Mouse (Mus musculus) layer of hippocampus, postnatal 14 days (tissue): ENCODE measurements around the gene Zfp719. TPM values are rescaled to one million over a fixed set of nuclear protein-coding genes. Genes with fewer than 3 reads are reported as not detected.

Source experiments
- DNase-seq, 2 experiments: peaks; one replicate each; pipeline ENCODE4 v3.0.0; 2021 to 2022; ENCODE audit warnings: low spot score in 2 of 2, mixed read lengths in 1 of 2
- long read RNA-seq, 2 experiments: library from polyadenylated mRNA; stranded (forward); transcript quantifications; one replicate each; pipeline ENCODE4 v2.0.0; 2021
- total RNA-seq, 2 experiments: library from RNA; stranded (reverse); gene quantifications; 2 replicates each; pipeline ENCODE4 v1.2.3; 2021

The Zfp719 gene
- total RNA-seq = 10 to 100 TPM; 20.5 to 25.1 TPM
- long read RNA-seq, experiment 1, full-length matches to known transcripts = 6 of 12 reads
- long read RNA-seq, experiment 1, partial matches to known transcripts = 2 of 12 reads
- long read RNA-seq, experiment 1, other reads (novel, unspliced or antisense) = 4 of 12 reads
- long read RNA-seq, experiment 2, full-length matches to known transcripts = 13 of 16 reads
- long read RNA-seq, experiment 2, partial matches to known transcripts = 1 of 16 reads
- long read RNA-seq, experiment 2, other reads (novel, unspliced or antisense) = 2 of 16 reads

DNA sequence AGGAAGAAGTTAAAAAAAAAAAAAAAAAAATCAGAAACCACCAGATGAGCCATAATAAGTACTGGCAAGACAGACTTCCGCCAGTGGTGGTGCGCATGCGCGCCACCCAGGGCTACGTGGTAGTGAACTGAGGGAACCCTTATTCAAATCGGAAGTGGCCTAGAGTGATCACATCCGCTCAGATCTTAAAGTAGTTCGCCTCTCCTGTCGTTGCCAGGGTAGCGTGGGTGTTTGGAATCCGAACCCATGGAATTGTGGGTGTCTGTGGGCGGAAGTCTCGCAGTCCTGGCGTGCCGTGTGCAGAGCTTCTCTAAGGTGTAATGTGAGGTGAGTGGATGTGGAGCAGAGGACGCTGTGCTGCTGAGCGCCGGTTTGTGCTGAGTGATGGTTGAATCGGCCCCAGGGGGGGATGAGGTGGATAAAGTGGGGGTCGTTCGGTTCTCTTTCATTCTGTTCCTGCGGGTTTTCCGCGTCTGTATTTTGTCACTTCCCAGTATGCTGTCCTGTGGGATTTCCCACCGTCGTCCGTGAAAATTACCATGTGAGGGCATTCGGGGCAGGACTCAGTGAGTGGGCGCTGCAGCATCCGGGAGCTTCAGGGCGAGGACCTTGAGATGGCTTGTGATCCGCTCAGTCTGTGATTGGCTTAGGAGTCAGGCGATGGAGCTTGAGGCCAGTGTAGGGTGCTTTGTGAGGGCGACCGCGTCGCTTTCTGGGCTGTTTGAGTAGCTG is at the start of gene Zfp719:
Gene Zfp719 (plus strand): TSS at position 171 of the 732 bp plus-strand sequence.
- peak; percentile 84 to 96 for DNase-seq

DNA sequence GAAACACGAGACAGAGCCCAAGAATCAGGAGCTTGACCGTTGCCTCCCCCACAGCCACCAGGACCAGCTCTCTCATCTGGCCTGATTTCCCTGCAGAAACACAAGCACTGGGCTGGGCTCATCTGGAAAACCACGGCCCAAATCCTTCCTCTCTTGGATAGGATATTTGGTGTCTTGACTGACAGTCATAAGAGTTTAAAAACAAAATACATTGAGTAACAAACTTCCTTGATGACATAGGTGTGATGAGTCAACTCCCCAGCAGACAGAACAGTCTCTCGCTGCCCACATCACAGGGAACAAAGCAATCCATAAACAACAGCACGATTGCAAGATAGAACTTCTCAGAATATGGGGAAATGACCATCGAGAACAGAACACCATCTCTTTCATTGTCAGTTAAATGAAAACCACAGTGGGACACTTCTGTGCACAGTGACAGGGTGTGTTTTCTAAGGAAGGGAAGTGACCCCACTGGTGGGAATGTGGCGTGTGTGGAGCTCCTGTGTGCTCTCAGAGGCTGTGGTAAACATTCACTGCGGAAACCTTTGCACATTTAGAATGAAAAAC is 49.1 kb upstream of the Zfp719 start:
- DNase-seq = no peak

DNA sequence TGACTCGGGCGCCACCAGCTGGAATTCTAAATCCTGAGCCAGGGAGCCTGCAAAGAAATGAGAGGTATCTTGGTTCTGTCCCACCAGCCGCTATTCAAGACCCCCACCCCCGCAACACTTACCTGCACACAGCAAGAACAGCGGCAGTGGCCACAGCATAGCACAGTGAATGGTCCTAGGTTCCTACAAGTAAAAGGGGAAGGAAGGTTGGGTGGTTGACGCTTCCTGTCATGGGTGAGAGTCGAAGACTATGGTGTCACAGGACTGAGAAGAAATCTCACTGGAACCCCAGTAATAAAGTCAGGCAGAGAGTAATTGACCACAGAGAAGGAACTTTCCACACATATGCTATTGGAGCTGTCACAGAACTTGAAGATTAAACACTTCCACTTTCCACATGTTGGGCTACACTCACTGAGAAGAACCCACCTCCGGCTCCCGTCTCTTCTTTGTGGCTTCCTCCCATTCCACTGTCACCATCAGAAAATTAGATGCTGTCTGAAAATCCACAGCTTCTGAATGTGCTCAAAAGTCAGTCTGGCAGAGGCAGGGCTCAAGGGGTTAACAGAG is 46.4 kb upstream of the Zfp719 start:
- DNase-seq = no peak

DNA sequence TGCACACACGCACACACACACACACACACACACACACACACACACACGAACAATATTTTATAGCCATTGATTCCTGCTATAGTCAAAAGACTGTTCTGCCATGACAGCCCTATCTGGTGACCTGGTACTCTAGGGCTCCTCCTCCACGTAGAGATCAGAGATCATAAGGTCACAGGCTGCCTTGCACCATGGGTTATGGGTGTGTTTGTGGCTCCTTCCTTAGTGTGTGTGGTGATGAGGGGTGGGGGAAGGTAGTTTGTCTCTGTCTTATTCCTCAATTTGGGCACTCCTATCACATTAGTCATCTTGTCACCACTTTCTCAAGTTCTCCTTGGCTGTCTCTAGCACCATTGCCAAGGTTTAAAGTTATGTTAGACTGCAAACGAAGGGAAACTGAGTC is 40.9 kb upstream of the Zfp719 start:
- DNase-seq = no peak

DNA sequence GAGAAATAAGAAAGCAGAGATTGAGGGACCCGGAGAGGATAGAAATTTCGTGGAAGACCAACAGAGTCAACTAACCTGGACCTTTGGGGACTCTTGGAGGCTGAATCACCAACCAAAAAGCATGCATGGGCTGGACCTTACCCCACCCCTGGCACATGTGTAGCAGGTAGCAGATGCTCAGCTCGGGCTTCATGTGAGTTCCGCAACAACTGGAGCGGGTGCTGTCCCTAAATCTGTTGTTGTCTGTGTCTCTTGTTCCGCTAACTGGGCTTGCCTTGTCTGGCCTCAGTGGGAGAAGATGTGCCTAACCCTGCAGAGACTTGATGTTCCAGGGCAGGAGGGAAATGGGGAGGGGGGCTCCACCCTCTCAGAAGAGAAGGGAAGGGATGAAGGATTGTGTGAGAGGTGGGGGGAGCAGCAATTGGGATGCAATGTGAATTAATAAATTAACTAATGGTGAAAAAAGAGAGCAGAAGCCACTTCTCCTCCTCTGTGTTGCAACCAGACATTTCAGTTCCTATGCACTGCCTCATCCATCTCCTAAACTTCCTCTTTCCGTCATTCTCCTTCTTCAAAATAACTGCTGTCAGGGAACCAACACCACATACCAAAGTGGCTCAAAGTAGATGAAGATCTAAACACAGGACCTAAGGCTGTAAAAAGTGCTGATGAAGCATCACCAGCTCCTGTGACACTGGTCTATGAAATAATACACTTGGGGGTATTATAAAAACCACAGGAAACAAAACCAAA is 35.0 kb upstream of the Zfp719 start, which contains the start of gene Cd33:
Gene Cd33 (minus strand): TSS at position 204 of the 753 bp plus-strand sequence.
- DNase-seq = peak in 1 of 2 experiments; percentile 18

DNA sequence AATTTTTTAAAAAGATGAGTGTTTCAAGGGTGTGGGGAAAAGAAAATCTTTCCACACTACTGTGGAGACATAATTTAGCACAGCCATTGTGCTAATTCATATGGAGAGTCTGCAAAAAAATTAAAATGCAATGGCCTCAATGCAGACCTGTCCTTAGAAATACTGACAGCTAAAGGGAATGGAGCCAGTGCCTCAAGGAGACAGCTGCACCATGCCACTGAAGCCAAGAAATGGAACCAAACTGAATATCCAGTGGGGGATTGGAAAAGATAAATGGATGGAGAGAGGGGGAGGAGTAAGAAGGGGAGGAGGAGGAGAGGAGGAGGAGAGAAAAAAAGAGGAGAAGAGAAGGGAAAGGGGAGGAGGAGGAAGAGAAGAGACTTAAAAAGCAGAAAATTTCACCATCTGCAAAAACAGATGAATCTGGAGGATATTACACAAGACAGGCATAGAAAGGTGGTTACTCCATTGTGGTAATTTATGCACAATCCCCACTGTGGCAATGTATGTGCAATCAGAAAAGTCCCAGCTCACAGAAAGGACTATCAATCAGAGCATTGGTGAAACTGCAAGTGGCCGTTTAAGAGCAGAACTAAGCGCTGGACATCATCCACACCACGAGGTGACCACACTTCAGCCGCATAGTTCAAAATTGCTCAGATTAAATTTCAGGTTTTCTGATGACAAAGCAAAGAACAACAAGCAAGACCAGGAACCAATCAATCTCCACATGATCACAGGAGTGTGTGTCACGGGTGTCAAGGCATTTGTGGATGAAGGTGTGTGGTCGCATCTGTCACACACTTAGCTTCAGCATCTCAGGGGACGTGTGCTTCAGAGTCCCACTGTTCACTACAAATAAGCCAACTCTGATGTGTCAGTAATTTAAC is 33.5 kb upstream of the Zfp719 start:
- no peak for DNase-seq

DNA sequence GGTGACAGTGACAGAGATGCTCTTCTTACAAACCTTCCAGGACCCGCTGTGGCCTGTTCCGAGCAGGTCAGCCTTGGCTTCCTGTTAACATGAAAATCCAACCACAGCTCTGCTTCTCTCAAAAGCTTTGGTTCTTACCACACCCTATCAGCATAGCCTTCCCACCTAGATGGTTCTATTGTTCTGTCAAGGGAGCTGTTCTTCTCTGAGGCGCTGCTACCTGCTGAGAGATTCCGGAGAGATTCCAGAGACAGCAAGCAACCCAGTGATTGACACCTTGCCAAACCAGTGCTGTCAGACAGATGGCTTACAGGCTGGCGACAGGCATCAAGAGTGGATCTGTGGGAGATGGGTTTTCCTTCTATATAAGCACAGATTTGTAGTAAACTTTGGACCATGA is 31.7 kb upstream of the Zfp719 start:
- peak in 1 of 2 experiments; percentile 56 for DNase-seq

DNA sequence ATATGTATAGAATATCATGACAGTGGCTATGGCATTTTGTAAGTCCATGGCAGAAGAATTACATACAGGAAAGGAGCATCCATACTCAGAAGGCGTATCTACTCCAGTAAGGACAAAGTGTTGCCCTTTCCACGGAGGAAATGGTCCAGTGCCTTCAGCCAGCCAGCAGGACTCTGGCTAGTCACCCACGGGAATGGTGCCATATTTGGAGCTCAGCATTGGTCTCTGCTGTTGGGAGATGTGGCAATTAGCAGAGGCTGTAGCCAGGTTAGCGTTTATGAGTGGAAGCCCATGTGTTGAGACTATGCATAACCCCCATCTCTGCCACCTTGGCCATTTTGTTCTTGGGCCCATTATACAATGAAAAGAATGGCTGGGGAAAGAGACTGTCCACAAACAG is 31.2 kb upstream of the Zfp719 start:
- DNase-seq = no peak

DNA sequence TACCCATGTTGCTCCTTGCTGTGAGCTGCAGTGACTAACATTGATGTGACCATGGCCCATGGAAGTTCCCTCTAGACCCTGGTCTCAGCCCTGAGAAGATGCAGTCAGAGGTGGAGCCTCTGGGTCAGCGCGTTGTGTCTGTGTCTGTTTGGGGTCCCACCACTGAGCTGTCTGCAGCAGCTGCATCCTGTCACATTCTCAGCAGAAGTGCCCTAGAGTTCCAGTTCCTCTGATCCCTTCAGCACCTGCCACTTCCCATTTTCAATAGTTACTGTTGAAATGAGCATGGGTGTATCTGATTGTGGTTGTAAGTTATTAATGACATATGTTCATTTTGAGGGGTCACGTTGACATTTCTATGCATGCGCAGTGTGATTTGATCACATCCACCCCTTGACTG is 26.3 kb upstream of the Zfp719 start:
- DNase-seq = peak in 1 of 2 experiments; percentile 36

DNA sequence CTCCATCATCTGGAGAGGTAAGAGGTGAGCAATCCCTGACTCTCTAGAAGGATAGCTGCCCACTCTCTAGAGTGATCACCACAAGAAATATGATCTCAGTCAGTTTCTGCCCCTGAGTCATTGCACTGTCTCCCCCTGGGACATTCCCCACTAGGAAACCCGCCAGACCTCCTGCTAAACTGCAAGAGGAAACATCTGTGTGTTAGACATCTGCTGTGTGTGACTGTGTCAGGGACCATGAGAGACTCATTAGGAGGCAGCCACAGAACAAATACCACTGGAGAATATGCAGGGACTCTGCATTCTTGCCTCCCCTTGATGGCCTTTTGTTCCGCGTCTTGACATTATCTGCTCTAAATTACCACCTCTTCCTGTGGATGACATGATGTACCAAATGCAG is 24.9 kb upstream of the Zfp719 start:
- no peak for DNase-seq

DNA sequence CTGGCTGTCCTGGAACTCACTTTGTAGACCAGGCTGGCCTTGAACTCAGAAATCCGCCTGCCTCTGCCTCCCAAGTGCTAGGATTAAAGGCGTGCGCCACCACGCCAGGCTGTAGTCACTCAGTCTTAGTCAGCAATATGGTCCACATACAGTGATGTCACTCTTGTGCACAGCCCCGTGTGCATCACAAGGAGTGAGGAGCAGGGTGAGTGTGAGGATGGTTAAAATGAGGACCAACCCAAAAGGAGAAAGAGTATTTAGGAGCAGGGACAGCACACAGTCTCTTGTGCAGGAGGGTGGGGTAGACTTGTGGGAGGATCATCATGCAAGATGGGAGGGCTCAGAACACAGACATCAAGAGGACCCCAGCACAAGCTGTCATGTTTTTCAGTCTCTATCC is 24.1 kb upstream of the Zfp719 start:
- no peak for DNase-seq

DNA sequence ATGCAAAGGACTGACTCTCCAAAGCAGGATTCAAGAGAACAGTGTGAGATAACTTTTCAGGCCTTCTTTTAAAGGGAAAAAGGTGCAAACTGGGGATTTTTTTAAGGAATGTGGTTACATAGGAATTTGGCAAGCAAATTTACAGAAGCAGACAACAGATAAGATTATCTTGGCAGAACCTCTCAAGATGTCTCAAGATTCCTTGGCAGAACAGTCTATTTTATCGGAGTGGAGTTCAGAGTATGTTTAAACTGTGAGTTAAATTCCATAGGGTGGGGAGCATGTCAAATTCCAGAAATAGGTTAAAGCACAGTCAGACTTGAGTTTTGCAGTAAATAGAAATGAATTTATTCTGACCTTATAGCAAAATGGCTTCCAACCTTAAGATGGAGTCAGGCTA is 22.5 kb upstream of the Zfp719 start:
- no peak for DNase-seq

DNA sequence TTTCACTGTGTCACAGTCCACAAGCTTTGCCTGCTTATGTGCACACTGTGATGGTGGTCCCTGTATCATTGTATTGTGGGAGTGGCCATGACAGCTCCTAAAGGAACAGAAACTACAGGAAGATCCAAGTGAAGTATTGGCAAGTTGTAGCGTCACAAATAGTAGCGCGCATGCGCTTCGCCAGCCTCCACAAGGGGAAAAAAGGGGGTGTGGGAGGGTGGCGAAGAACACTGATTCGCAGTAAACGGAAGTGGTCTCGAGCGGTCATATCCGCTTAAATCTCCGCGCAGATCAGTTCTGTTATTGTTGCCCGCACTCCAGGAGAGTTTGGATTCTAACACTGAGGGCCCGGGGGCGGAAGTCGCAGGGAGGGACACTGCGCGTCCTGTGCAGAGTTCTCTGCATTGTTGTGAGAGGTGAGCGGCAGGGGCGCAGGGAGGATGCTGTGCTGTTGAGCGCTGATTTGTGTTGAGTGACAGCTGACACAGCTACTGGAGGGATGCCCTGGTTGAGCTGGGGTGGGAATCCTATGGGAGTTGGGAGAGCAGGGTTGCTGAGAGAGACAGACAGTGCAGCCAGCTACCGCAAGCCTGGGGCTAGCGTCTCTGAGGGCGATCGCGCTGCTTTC is 17.3 kb upstream of the Zfp719 start, which contains the start of gene Zfp658:
Gene Zfp658 (plus strand): TSS at position 251 of the 628 bp plus-strand sequence.
- peak; percentile 83 to 95 for DNase-seq

DNA sequence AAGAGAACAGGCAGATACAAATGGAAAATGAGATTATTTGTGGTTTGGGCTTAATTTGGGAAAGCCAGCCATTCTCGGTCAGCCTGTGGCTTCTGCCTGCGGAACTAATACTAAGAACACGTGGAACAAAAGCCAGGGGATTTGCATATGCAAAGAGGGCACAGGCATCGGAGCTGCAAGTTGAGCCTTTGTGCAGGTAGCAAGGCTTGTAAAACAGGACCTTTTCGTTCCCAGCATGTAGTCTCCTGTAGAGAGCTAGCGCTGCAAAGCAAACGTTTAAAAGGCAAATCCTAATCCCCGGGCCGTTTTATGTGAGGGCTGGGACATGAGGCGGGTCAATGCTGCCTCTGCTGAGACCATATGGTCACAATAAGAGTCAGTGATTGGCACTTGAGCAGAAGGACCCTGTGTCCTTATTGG is 16.7 kb upstream of the Zfp719 start:
- no peak for DNase-seq

DNA sequence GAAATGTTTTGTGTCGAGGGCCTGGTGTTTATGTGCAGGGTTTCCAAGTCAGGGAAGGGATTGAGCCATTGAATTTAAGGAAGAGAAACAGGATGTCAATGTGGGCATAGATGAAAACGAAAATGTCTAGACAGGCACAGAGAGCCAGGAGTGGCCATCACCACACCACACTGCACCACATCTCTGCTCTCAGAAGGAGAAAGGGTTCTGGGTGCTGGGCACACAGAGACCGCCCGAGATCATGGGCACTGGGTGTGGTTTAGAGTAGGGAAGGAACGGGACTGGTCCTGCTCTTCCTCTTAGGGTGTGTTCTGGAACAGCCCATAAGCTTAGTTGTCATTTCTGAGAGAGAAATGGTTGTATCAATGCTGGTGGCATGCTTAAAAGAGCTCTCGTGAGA is 16.1 kb upstream of the Zfp719 start:
- DNase-seq = no peak

DNA sequence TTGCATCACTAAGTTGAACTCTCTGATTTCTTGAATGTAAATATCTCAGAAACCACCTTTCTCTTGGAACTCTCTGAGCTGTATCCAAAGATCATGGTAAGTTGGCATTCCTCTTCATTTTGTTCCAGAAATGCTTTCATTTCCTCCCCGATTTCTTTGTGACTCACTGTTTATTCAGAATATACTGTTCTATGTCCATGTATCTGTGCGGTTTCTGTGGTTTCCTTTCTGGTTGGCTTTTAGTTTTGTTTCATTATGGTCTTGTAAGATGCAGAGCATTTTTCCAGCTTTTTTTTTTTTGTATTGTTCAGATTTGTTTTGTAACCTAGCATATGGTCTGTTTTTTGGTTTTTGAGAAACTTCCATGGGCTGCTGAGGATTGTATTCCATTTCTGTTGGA is 8.2 kb upstream of the Zfp719 start:
- no peak for DNase-seq

DNA sequence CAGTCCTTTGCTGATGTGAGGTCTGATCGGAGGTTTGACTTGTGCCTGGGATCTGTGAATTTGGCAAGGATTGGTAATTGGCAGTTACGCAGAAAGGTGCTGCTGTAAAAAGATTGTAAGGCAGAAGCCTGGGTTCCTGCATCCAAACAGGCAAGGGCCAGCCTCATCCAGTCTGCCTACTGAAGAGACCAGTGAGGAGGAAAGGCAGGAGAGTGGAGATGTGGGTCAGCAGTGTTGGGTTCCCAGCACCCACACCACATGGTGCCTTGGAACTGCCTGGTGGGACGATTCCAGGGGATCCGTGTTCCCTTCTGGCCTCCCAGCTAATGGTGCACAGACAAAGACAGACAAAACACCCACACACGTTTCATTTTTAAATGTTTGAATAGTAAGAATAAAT is 1.1 kb downstream of the Zfp719 start:
- DNase-seq = peak; percentile 26 to 40

DNA sequence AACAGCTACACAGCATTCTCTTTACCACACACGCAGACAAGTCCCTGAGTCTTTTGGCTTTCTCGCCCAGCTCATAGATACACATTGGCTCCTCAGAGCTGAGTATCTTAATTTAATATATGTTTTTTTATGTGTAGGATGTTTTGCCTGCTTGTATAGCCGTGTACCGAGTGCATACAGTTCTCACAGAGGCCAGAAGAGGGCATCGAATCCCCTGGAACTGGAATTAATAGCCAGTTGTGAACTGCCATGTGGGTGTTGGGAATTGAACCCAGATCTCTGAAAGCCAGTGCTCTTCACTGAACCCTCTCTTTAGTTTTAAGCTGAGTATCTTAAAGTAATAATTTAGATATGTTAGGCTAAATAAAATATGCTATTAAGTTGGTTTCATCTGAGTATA is 5.4 kb downstream of the Zfp719 start:
- no peak for DNase-seq

DNA sequence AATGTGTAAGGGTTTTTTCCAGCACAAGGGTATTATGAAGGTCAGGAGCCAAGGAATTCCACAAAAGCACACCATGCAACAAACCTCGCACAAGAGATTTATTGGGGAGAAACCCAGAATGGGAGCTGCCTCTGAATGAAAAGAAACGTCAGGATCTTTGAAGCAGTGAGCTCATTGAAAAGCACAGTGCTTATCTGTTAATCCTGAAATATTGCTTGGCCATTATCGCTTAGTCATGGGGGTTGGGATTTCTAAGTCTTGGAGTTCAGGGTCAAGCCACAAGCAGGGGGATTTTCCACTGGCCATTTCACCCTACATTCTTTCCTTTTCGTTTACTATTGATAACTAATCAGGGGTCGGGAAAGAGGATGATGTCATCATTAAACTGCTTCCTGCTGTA is 22.5 kb downstream of the Zfp719 start:
- DNase-seq = no peak
